Comparison of ENCODE assay signal across 20 mouse cellular contexts in the genomic region with DNA sequence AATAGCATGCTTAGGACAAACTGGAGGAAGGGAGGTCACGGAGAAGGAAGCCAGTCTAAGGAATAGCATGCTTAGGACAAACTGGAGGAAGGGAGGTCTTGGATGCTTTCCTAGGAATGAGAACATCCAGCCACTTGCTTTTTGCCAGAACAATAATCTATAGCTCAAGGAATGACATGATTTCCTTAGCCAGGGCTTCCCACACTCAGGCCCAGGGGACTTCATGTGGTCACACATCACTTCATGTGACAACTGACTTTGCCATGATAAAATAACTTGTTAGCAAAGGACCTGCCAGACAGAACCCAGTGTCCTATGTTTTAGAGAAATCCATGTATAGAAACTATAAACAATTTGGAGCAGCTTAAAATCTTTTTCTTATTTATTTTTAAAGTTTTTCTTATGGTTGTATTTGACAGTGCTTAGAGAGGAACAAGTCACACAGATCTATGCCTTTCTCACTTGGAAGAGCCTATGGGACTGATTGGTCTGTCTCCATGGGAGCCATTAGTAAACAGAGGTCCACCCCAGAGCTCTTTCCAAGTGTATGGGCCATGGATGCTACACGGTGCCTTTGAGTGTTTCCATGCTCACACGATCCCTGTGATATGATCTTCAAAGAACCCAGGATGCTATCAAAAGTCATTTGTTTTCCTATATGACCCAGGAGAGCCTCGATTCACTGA.
DNase-seq lines count a peak whose midpoint lies in the region; ATAC-seq and TF ChIP-seq lines count a peak whose summit lies in the region.
"Had no signal": no experiment of that assay in that cellular context is flagged by ENCODE, and none has a peak within 500 bp of the region (broad histone marks: within the 10 kb centered on the region; RNA-seq: fewer than 3 reads in every experiment).

No protein-coding gene starts in this region.

- WGBS in heart, embryonic 12.5 days, result 45% methylated on average over 4 of the region's 4 CpGs
- 67% methylated on average over 4 of the region's 4 CpGs for WGBS in intestine, embryonic 14.5 days
- WGBS in intestine, postnatal 0 days, result 64% methylated on average over 4 of the region's 4 CpGs
- WGBS in lung, embryonic 14.5 days, result 47% methylated on average over 4 of the region's 4 CpGs
- 44% methylated on average over 4 of the region's 4 CpGs for WGBS in stomach, postnatal 0 days

- no peak overlapping the region for H3K27ac ChIP-seq in heart, embryonic 12.5 days (ENCODE audit: poor library complexity, severe bottlenecking)
- H3K27ac ChIP-seq in intestine, embryonic 14.5 days (ENCODE audit: low read depth), result 0 out of 2 replicates have a peak overlapping the region, but pooled peaks have one; percentile 7
- no peak overlapping the region for H3K27ac ChIP-seq in intestine, postnatal 0 days (ENCODE audit: low read depth, low read length)
- peak overlapping the region; percentile 59; the same call in 1 of the 2 replicates for H3K27ac ChIP-seq in lung, embryonic 14.5 days (ENCODE audit: low read depth)
- H3K27ac ChIP-seq in stomach, postnatal 0 days (replicated peaks), result peak overlapping the region; percentile 31
- H3K27ac ChIP-seq: embryonic facial prominence, embryonic 15.5 days; left cerebral cortex, adult 2 months; liver, embryonic 13.5 days; macrophage; midbrain, embryonic 12.5 days; neural tube, embryonic 13.5 days had no signal

- peaks cover 15% of the 10 kb centered on the region for H3K9me3 ChIP-seq in heart, embryonic 12.5 days (replicated peaks)
- H3K9me3 ChIP-seq in intestine, embryonic 14.5 days (ENCODE audit: control insufficient read depth, low read length), result 0 out of 2 replicates have a peak, but pooled peaks cover 4% of the 10 kb centered on the region
- no peaks in the 10 kb centered on the region for H3K9me3 ChIP-seq in intestine, postnatal 0 days (ENCODE audit: control insufficient read depth)
- no peaks in the 10 kb centered on the region for H3K9me3 ChIP-seq in lung, embryonic 14.5 days (ENCODE audit: low read depth, low read length)
- H3K9me3 ChIP-seq in stomach, postnatal 0 days (ENCODE audit: control insufficient read depth, low read length), result no peaks in the 10 kb centered on the region
- H3K9me3 ChIP-seq: liver, embryonic 13.5 days; midbrain, embryonic 12.5 days had no signal

- no peak for TF ChIP-seq EP300 in stomach, postnatal 0 days (optimal IDR thresholded peaks at IDR 0.05)

- H3K4me3 ChIP-seq in heart, embryonic 12.5 days, result no peak overlapping the region
- H3K4me3 ChIP-seq in intestine, embryonic 14.5 days (ENCODE audit: low read depth, low read length), result no peak overlapping the region
- H3K4me3 ChIP-seq in intestine, postnatal 0 days (ENCODE audit: low read depth, low read length), result no peak overlapping the region
- H3K4me3 ChIP-seq in lung, embryonic 14.5 days (ENCODE audit: low read depth, low read length), result no peak overlapping the region
- no peak overlapping the region for H3K4me3 ChIP-seq in stomach, postnatal 0 days (ENCODE audit: low read depth, low read length)
- H3K4me3 ChIP-seq: embryonic facial prominence, embryonic 15.5 days; hindbrain, embryonic 10.5 days; left cerebral cortex, adult 2 months; liver, embryonic 13.5 days; midbrain, embryonic 12.5 days; neural tube, embryonic 13.5 days had no signal

- TF ChIP-seq CTCF in intestine, postnatal 0 days (IDR thresholded peaks at IDR 0.05; ENCODE audit: low read depth), result no peak
- TF ChIP-seq CTCF in lung, embryonic 14.5 days (IDR thresholded peaks at IDR 0.05; ENCODE audit: low read depth), result no peak
- TF ChIP-seq CTCF in stomach, postnatal 0 days (IDR thresholded peaks at IDR 0.05; ENCODE audit: low read depth), result no peak

- ATAC-seq in heart, embryonic 12.5 days (ENCODE audit: insufficient number of reproducible peaks, low FRiP score), result no peak
- no peak for ATAC-seq in intestine, embryonic 14.5 days (replicated peaks; ENCODE audit: low FRiP score, low TSS enrichment, low read depth)
- ATAC-seq in intestine, postnatal 0 days, result no peak
- no peak for ATAC-seq in lung, embryonic 14.5 days (ENCODE audit: insufficient read depth)
- ATAC-seq in stomach, postnatal 0 days (ENCODE audit: low FRiP score, low TSS enrichment), result no peak

- H3K9ac ChIP-seq in heart, embryonic 12.5 days, result no peak overlapping the region
- no peak overlapping the region for H3K9ac ChIP-seq in intestine, embryonic 14.5 days (ENCODE audit: low read length)
- H3K9ac ChIP-seq in intestine, postnatal 0 days (ENCODE audit: low read depth, low read length), result no peak overlapping the region
- H3K9ac ChIP-seq in lung, embryonic 14.5 days, result no peak overlapping the region
- no peak overlapping the region for H3K9ac ChIP-seq in stomach, postnatal 0 days (ENCODE audit: low read length)
- H3K9ac ChIP-seq: embryonic facial prominence, embryonic 15.5 days; liver, embryonic 13.5 days; midbrain, embryonic 12.5 days; neural tube, embryonic 13.5 days had no signal

- no peaks in the 10 kb centered on the region for H3K36me3 ChIP-seq in heart, embryonic 12.5 days
- H3K36me3 ChIP-seq in intestine, embryonic 14.5 days (ENCODE audit: control insufficient read depth, insufficient read depth, low read length), result no peaks in the 10 kb centered on the region
- no peaks in the 10 kb centered on the region for H3K36me3 ChIP-seq in intestine, postnatal 0 days (ENCODE audit: control insufficient read depth, insufficient read depth)
- H3K36me3 ChIP-seq in lung, embryonic 14.5 days (ENCODE audit: insufficient read depth), result no peaks in the 10 kb centered on the region
- H3K36me3 ChIP-seq in stomach, postnatal 0 days (ENCODE audit: control insufficient read depth, insufficient read depth, low read length), result no peaks in the 10 kb centered on the region
- H3K36me3 ChIP-seq: embryonic facial prominence, embryonic 15.5 days; hindbrain, embryonic 10.5 days; liver, embryonic 13.5 days; midbrain, embryonic 12.5 days; neural tube, embryonic 13.5 days had no signal

- H3K4me2 ChIP-seq in heart, embryonic 12.5 days, result no peak overlapping the region
- no peak overlapping the region for H3K4me2 ChIP-seq in intestine, embryonic 14.5 days (ENCODE audit: low read length)
- H3K4me2 ChIP-seq in intestine, postnatal 0 days (replicated peaks; ENCODE audit: low read depth), result no peak overlapping the region
- H3K4me2 ChIP-seq in lung, embryonic 14.5 days, result no peak overlapping the region
- H3K4me2 ChIP-seq in stomach, postnatal 0 days (replicated peaks; ENCODE audit: low read depth), result no peak overlapping the region
- H3K4me2 ChIP-seq: embryonic facial prominence, embryonic 15.5 days; liver, embryonic 13.5 days; midbrain, embryonic 12.5 days; neural tube, embryonic 13.5 days had no signal

- peak; percentile 85 for DNase-seq in heart, adult 11 months
- DNase-seq in intestine, embryonic 14.5 days (ENCODE audit: low spot score), result no peak
- peak; percentile 20 for DNase-seq in lung, embryonic 14.5 days
- DNase-seq in lung, postnatal 10 days, result no peak
- no peak for DNase-seq in stomach, postnatal 0 days (ENCODE audit: low spot score)
- DNase-seq: adrenal gland, adult 2 months; cerebellum, adult 9-11 months; gastrocnemius, postnatal 14 days; liver, embryonic 13.5 days; right cerebral cortex, postnatal 14 days; thymus, postnatal 36 days had no signal

- H3K27me3 ChIP-seq in heart, embryonic 12.5 days (replicated peaks), result no peaks in the 10 kb centered on the region
- H3K27me3 ChIP-seq in intestine, embryonic 14.5 days (replicated peaks; ENCODE audit: control insufficient read depth, insufficient read depth, low read length), result no peaks in the 10 kb centered on the region
- no peaks in the 10 kb centered on the region for H3K27me3 ChIP-seq in intestine, postnatal 0 days (replicated peaks; ENCODE audit: control insufficient read depth, insufficient read depth, low read length)
- no peaks in the 10 kb centered on the region for H3K27me3 ChIP-seq in lung, embryonic 14.5 days (ENCODE audit: insufficient read depth, low read length)
- H3K27me3 ChIP-seq in stomach, postnatal 0 days (ENCODE audit: control insufficient read depth, insufficient read depth, low read length), result no peaks in the 10 kb centered on the region
- H3K27me3 ChIP-seq: CH12.LX; embryonic facial prominence, embryonic 15.5 days; liver, embryonic 13.5 days; midbrain, embryonic 12.5 days; neural tube, embryonic 13.5 days had no signal

- 0 out of 2 replicates have a peak, but pooled peaks cover 11% of the 10 kb centered on the region for H3K4me1 ChIP-seq in heart, embryonic 12.5 days (replicated peaks)
- no peaks in the 10 kb centered on the region for H3K4me1 ChIP-seq in intestine, embryonic 14.5 days (replicated peaks; ENCODE audit: control insufficient read depth, insufficient read depth, low read length)
- H3K4me1 ChIP-seq in intestine, postnatal 0 days (replicated peaks; ENCODE audit: control insufficient read depth, insufficient read depth, low read length), result no peaks in the 10 kb centered on the region
- no peaks in the 10 kb centered on the region for H3K4me1 ChIP-seq in lung, embryonic 14.5 days (ENCODE audit: insufficient read depth)
- no peaks in the 10 kb centered on the region for H3K4me1 ChIP-seq in stomach, postnatal 0 days (replicated peaks; ENCODE audit: control insufficient read depth, insufficient read depth)
- H3K4me1 ChIP-seq: liver, embryonic 13.5 days; midbrain, embryonic 12.5 days; neural tube, embryonic 13.5 days had no signal

Comparison
In these comparisons a context has a peak if more than half of its experiments do, and no peak if none do; other contexts are left out.
1. DNase-seq: peak in heart, adult 11 months (single experiment) and lung, embryonic 14.5 days (single experiment); none in intestine, embryonic 14.5 days (single experiment), lung, postnatal 10 days (single experiment) and stomach, postnatal 0 days (single experiment).
2. H3K27ac ChIP-seq: peak in intestine, embryonic 14.5 days (single experiment), lung, embryonic 14.5 days (single experiment) and stomach, postnatal 0 days (single experiment); none in heart, embryonic 12.5 days (single experiment) and intestine, postnatal 0 days (single experiment).